Mouse (Mus musculus) cerebellum, postnatal 10 days (tissue): ENCODE measurements around the gene Pcdh15.

Experiments
- DNase-seq, 2 experiments: peaks; one replicate each; pipeline ENCODE4 v3.0.0; 2021; ENCODE audit warnings: mixed read lengths in 2 of 2

The Pcdh15 gene

DNA sequence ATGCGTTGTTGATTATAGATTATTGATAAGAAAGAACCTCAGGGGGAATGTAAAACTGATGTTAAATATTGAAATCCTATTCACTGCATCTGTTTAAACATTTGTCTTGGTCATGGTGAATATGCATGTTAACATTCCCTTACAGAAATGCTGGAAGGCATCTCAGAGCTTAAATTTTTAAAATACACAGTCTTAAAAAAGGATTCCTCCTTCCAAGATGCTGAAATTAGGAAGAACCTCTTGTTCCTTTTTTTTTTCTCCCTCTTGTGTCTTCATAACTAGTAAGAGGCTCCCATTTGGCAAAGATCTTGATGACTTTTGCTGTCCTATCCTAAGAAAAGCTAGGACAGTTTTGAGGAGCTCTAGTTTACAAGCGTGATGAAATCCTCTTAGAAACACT lies 284.9 kb downstream of the Pcdh15 start:
- DNase-seq, result no peak

DNA sequence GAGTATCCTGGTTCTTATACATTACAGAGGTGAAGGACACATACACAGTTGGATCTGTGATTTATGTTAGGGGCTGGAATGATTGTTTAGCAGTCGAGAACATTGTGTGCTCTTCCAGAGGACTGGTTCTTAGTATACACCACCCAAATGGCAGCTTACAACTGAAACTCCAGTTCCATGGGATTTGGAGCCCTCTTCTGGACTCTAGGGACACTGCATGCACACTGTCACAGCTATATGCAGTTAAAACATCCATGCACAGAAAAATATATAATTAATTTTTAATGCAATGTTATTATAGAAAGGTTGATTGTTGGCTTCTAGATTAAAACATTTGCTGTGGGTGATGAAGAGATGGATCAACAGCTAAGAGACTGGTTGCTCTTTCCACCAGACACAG lies 301.3 kb downstream of the Pcdh15 start:
- DNase-seq, result no peak

DNA sequence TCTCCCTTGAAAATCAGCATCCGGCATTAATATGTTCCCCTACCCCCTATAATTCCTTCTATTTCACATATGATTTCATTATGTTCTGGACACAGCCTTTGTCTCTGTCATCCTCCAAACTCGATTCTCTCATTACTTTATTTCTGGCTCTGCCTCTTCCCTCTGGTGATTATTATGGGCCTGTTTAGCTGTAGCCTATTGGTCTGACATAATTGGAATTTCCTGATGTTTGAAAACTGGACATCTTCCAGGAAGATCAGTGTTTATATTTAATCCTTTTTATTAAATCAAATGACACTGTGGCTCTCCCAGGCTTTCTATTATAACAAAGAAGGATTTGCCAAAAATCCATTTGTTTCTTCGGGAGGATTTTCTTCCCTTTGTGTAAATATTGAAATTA lies 326.3 kb downstream of the Pcdh15 start:
- DNase-seq, result no peak

DNA sequence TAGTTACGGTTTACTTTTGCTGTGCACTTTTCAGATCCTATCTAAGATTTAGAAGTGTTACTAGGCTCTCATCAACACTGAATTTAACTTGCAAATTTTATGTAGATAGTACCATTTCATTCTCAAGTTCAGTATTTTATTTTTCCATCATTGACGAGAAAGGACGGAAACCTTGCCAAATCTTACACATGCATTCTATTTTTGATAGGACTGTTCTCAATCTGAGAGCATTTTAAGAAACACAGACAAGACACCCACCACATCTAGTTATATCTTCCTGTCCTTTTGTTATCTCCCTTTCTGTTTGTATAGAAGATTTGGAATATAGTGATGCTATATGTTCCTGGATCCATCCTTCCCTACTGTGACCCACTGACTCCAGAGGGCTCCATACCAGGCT lies 332.2 kb downstream of the Pcdh15 start:
- no peak for DNase-seq

DNA sequence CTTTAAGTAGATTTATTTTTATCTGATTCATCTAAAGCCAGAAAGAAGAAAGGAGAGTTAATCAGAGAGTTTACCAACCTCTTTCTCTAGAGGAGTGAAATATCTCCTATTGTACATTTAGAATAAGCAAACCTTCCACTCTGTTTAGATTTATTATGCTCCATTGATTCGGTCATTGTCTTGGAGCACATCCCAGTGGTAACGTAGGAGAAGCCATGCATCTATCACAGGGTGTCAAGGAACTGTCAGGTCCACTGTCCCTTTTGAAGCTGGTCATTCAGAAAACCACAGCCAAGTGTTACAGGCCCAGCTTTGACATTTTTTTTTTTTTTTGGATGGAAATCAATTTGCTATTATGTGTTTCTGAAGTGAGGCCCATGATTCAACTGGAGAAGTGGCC lies 384.9 kb downstream of the Pcdh15 start:
- peak; percentile 2 to 5 for DNase-seq

DNA sequence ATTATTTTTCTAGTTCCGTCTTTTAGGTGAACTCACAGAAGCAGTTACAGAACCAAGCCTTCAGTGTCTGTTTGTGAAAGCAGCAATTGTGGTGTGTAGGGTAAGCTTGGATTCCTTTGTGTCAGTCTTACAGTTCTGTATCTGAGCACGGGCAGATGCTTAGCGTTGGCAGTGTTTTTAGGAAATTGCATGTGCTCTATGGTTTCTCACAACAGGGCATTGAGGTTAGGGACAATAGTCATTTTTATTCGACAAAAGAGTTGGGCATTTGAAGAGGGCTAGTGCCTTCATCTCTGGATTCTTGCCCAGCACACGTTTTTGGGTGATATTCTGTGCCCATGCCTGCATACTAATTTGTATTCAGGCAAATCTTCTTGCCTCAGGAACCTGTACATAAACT lies 392.5 kb downstream of the Pcdh15 start:
- DNase-seq, result no peak

DNA sequence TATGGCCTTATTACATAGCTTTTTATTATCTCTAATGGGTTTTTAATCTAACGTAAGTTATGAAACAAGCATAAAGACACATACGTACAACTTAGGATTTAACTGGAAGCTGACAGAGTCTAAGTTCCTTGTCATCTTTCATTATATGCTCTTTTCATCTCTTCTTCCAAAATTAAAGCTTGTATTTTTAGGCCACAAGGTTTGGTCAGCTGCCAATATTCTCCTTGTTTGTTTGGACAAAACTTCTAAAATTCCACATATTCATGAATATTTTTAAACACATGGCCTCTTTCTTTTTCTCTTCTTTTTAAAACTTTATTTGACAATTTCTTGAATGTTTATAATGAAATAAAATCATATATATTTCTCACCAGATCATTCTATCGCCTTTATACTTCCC lies 415.7 kb downstream of the Pcdh15 start:
- DNase-seq, result no peak

DNA sequence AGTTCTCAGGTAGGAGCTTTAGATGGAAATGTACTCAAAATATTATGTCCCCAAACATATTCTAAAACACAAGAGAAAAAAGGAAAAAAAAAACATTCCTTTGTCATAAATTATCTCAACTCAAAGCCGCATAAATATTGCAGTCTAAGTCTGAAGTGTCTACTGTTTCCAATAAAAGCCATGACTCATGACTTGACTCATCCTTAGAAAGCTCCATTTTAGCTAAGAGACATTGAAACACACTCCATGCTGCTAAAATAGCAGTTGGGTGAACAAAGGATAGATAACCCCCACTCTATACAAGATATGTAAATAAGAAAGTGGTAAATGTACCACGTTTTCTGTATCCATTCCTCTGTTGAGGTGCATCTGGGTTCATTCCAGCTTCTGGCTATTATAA lies 416.6 kb downstream of the Pcdh15 start:
- no peak for DNase-seq

DNA sequence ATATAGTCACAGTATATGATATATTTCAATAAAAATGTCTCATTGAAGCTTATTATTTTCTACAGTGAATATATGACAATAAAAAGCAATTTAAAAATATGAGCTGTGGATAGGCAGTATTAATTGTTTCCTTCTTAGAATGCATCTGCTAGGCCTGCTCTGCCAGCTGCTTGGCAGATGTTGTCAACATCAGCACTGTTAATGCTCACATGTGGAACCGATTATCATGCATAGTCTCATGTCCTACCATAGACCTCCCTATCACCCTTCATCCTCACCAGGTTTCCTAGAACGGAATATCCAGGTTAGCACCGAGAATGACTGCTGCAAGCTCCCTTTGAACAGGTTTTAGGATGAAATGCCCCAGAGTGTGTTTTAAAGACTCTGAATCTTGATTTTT lies 420.3 kb downstream of the Pcdh15 start:
- DNase-seq, result no peak

DNA sequence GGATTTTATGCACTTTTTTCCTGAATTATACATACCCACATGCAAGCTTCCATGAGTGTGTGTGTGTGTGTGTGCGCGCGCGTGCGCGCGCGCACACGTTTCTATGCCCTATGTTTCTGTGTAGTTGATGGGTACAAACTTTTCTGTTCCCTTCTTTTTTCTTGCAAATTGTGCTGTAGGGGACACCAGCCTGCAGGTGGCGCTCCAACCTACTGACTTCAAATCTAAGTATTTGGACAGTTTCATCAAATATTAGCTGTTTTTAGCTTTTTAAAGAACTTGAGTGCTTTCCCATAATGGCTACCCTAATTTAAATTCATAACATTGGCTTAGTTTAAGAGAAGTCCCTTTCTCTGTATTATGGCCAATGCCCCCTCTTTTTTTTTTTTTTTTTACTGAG lies 453.7 kb downstream of the Pcdh15 start:
- peak; percentile 45 to 51 for DNase-seq

DNA sequence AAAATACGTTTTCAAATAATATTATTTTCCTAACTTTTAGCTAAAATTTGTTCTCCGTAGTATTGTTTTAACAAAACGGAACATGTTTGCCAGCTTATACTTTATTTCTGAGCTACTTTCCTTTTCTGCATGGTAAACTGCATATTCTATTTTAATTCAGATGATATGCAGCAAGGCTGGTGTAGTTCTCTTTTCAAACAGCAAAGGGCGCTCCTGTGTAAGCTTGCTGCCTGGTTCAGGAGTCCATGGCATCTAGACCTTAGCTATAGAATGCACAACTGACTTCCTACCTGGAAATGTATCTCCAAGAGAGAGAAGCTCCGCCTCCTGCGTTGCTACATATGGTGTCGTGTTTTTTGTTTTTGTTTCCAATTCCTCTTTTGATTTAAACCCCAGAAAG lies 465.1 kb downstream of the Pcdh15 start:
- DNase-seq, result peak; percentile 64 to 68

DNA sequence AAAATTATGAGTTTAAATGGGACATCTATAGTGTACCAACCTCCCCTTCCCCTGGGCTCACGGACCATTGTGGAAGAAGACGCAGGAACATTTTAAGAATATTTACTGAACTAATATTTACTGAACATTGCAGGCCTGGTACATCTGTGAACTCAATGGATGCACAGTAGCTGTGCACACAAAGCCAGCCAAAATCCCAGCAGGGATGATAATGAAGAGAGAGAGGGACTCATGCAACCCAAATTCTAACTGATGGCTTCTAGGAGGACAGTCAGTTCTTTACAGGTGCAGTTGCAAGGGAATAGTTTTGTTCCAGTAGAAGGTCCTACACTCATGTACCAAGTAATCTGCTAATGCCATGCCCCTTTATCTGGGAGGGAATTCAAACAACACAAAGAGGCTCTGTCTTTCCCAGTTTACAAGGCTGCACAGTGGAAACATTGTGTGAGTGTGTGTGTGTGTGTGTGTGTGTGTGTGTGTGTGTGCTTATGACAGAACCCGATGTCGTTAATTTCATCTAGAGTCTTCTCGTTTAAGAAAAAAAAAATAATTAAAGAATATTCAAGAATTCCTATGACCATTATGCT lies 475.7 kb downstream of the Pcdh15 start:
- DNase-seq, result peak; percentile 54 to 55

DNA sequence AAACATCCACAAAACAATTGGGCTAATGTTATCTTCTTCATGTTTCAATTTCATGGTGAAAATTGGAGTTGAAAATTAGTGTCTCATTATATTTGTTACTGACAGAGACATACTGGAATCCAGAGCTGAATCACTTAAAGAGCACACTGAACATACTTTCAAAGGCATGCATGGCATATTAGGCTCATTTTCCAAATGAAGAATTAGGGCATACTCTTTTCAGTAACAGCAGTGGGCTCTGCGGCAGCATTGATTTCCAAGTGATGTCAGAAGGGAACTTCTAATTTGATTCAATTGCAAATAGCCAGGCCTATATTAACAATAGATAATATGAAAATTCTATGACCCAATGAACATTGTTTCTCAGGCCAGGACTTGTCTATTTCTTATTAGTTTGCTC lies 568.4 kb downstream of the Pcdh15 start:
- DNase-seq, result no peak

DNA sequence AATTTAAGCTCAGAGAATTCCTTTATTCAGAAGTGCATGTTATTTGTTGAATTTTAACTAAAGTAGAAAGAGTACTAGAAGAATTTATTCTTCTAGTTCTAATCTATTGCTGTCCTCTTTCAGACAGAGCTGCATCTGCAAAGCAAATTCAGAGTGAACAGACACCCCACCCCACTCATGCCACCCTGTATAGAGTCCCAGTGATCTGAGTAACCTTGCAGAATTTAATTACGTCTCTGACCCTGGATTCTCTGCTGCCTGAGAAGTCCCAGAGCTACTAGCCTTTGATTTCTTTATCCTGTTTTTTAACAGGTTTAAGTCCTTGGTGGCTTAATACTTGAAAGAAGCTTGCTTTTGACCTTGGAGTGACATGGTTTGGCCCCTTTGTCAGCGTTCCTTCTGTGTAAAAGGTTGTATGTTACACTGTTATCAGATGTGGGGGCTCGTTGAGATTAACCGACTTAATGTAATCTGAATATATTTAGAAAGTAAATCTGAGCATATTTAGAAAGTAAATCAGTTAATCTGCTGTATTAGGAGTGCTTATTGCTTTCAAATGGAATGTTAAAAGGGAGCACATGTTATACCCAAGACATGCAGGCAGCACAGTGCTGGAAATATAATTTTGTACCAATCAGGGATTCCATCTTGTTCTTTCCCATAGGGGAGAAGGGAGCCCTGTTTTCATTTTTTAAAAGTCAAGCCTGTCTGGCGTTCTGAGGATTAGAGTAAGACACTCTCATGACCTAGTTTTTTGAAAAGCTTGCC lies 601.6 kb downstream of the Pcdh15 start:
- no peak for DNase-seq

DNA sequence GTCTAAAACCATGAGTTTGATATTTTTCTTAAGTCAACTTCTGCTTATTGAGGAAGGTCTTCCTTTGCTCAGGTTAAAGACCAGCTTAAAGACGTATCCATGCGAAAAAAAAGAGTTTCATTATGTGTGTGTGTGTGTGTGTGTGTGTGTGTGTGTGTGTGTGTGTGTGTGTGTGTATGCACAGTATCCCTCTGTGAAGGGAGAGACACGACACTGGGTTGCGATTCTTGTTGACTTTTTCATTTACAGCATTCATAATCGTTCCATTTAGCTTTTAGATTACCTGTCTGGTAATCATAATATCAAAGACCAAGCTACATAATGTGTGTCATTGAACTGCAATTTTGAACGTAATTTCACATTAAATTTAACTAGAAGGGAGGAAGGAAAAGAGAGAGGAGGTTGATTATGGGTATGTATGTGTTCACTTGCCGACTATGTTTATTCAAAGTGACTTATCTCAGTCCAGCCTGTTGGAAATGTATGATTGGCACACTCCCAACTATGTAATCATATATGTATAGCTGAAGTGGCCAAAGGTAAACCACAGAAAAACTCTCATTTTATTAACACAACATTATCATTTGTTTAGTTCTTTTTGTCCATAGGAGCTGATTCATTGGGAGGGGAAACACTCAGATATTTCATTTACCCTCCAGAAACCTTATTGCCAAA lies 626.6 kb downstream of the Pcdh15 start:
- DNase-seq, result no peak

DNA sequence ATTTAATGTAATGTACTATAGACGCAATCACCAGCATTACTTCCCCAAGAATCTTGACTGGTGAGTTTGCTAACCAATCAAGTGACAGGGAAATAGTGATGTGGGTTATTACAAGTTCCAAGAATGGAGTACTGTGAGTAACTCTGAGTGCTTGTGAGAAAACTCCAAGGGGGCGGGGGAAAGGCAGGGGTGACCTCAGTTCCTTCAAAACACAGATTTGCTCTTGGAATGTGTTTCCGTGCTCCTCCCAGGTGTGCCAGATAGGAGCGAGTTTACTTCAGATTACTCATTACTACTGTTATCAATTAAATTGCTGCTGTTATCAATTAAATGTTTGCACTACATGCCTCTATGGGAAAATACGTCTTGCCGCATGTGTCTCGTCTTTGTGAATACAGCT lies 634.1 kb downstream of the Pcdh15 start:
- no peak for DNase-seq

DNA sequence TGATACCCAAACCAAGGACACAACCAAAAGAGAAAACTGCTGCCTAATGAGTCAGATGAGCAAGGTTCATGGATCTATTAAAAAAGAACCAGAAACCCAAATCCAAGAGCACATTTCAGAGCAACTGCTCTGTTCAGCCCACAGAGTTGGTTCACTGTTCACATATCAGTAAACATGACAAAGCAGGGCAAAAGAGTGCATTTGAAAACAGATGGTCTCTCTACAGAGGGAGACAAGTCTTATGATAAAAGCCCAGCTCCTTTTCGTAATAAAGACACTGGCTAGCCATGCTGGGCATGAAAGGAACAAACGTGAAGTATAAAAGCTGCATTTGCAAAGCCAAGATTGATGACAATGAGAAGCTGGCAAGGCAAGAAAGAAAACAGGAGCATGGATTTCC lies 649.9 kb downstream of the Pcdh15 start:
- peak in 1 of 2 experiments; percentile 4 for DNase-seq

DNA sequence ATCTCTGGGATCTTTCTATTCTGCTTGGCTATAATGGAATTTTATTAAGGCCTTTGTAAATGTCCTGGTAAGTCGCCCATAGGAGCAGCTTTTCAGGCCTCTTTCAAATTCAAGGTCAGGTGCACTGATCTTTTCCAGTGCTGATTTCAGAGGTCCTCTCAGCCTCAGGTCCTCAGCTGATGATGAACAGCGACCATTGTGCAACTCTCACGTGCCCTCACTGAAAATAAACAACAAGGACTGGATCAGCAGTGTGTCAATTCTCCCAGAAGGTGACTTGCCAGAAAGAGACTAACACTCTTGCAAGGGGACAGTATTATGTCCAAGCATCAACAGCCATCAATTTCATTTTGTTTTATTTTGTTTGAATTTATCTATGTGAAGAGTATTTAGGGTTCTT lies 654.7 kb downstream of the Pcdh15 start:
- no peak for DNase-seq

DNA sequence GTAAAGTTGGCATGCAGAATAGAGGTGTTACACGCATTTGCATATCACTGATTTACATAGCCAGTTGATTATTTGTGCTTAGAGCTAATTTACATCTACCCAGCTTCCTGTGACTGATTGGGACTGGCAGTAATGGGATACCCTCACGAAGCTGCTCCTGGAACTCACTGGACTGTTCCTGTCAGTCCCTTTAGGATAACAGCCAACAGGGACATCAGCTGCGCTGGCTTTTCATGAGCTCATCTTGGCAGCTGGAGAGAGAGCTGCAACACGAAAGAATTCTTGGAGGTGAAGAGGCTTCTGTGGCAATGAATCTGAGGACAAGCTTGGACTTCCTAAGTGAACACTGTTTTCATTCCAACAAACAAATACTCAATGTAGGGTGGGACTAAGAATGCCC lies 683.8 kb downstream of the Pcdh15 start:
- DNase-seq, result peak; percentile 42 to 43

DNA sequence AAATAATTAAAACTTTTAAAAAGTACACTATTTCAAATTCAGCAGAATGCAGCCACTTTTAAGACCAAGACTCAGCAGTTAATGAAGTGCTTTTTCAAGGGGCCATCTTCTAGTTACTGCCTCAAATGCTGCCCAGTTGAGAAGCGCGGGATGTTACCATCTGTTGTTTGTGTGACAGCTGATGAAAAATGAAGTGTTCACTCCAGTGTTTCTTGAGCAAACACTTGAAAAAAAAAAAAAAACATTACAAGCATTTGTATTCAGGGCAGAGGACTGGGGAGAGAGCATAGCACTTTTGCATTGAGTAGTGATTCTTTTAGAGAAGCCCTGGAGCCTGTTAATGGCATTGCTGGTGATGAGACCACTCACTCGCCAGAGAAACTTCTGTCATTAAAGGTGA lies 689.0 kb downstream of the Pcdh15 start:
- no peak for DNase-seq

DNA sequence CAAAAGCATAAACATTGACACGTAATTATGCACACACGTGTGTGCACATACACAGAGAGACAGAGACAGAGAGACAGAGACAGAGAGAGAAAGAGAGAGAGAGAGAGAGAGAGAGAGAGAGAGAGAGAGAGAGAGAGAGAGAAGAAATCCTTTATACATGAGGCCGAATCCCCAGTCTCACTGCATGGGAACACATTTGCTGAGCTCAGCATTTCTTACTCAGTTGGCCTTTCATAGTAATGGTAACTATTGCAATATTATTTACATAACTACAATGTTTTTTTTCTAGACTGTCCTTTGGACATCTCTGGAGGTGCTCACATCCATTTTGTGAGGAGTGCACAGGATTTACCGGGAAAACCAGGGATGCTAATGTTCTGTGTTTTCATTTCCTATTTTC lies 705.9 kb downstream of the Pcdh15 start:
- DNase-seq, result no peak

DNA sequence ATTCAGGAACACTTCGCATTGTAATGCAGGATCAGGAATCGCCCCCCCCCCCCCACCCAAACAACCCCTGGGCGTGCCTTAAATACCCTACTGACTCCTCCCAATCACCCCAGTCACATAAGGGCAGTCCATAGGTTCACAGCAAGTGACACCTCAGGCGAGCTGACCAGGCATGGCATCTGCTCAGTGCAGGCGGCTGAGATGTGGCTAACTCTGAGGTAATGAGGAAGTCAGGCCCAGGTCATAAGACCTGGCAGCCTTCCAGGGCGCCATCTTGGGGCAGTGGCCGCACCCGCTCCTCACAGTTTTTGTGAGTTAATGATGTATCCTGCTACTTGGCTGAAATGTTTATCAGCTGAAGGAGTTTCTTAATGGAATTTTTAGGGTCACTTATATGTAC lies 713.2 kb downstream of the Pcdh15 start:
- DNase-seq, result no peak

DNA sequence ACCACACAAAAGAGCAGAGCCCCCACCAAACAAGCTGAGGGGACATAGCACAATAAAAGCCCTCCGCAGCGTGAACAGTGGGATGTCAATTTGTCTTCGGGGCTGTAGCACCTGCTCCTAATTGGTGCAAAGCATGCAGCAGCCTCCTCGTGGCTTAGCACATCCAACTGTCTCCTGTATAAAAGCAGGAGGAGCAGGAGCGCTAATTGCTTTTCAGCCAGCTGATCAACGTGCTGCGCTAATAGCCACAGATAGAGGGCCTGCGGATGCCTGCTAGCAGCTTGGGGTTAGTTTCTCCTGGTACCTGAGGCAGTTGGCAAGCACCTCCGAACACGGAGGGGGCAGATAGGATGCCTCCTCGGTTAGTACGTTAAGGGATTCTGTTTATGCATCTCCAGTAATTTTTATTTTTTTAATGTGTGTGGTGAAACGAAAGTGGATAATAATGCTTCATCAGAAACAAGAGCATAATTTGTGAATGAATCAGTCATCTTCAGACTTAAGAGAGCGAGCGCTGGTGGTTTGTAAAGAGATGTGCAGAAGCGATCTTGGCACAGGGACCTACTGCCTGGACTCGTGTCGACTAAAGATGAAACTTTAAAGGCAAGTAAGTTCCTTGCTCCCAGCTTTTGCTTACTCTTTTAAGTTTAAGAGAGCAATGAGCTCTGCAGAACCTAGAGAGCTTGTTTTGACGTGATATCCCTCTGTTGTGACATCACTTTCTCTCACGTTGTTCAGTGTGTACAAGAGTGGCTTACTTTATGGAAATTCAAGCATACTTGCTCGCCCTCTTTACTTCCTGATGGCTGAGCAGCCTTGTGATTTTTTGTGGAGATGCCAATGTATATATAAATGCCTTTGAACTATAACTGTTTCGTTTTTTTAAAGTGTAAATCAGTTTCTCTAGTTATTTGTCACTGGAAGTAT lies 722.8 kb downstream of the Pcdh15 start:
- peak; percentile 66 to 78 for DNase-seq
